Comparison of ENCODE assay signal across 11 mouse cellular contexts in the genomic region with DNA sequence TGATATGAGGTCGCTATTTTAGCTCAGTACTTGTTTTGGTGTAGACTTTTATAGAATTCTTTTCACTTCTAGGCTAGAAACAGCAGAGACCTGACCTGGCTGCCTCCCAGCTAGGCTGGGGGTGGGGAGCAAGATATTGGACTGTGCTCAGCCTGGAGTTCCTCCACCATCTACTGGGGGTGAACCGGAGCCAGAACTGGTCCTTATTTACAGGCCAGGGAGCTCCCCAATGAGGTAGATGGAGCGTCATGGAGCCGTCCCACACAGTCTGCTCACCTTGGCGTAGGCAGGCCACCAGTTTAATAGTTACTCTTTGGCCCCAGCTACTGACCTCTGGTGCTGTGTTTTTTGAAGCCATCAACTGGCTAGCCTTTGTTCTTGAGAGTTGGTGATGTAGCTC. TPM values are rescaled to one million over a fixed set of nuclear protein-coding genes. Genes with fewer than 3 reads are reported as not detected.
DNase-seq lines count a peak whose midpoint lies in the region; ATAC-seq and TF ChIP-seq lines count a peak whose summit lies in the region.
"Had no signal": no experiment of that assay in that cellular context is flagged by ENCODE, and none has a peak within 500 bp of the region (broad histone marks: within the 10 kb centered on the region; RNA-seq: fewer than 3 reads in every experiment).

No protein-coding gene starts in this region.

- no peak overlapping the region for H3K4me3 ChIP-seq in layer of hippocampus, adult 2 months
- H3K4me3 ChIP-seq in liver, embryonic 13.5 days (replicated peaks) = no peak overlapping the region
- H3K4me3 ChIP-seq in forebrain, embryonic 16.5 days (replicated peaks; ENCODE audit: low read length) = no peak overlapping the region
- H3K4me3 ChIP-seq: embryonic facial prominence, embryonic 10.5 days; limb, embryonic 15.5 days had no signal

- H3K27me3 ChIP-seq in liver, embryonic 13.5 days = no peaks in the 10 kb centered on the region
- H3K27me3 ChIP-seq in forebrain, embryonic 16.5 days (replicated peaks; ENCODE audit: control insufficient read depth, insufficient read depth, low read length) = no peaks in the 10 kb centered on the region
- H3K27me3 ChIP-seq: limb, embryonic 15.5 days had no signal

- no peak for TF ChIP-seq CTCF in layer of hippocampus, adult 2 months (conservative IDR thresholded peaks at IDR 0.05)

- DNase-seq in layer of hippocampus, adult 2 months (ENCODE audit: low spot score in 2 of 2) = peak; percentile 26 to 32
- DNase-seq in layer of hippocampus, adult 18-20 months (ENCODE audit: low spot score in 2 of 2) = no peak
- DNase-seq in cerebellum, postnatal 36 days = peak; percentile 35 to 43
- DNase-seq in heart, postnatal 36 days = peak; percentile 40 to 57
- no peak for DNase-seq in liver, embryonic 13.5 days
- no peak for DNase-seq in neural tube, embryonic 10.5 days (ENCODE audit: extremely low spot score, low spot score)
- DNase-seq: thymus, adult 18-20 months had no signal

- no peaks in the 10 kb centered on the region for H3K9me3 ChIP-seq in liver, embryonic 13.5 days (replicated peaks)
- no peaks in the 10 kb centered on the region for H3K9me3 ChIP-seq in forebrain, embryonic 16.5 days (ENCODE audit: control insufficient read depth, low read length)
- H3K9me3 ChIP-seq: embryonic facial prominence, embryonic 10.5 days; limb, embryonic 15.5 days had no signal

- intact Hi-C loops in heart, postnatal 36 days (cut with DNase I) = no loop called here

- H3K27ac ChIP-seq in layer of hippocampus, adult 2 months = peak overlapping the region; percentile 66
- peak overlapping the region; percentile 34 for H3K27ac ChIP-seq in liver, embryonic 13.5 days
- no peak overlapping the region for H3K27ac ChIP-seq in forebrain, embryonic 16.5 days (ENCODE audit: low read length)
- H3K27ac ChIP-seq: embryonic facial prominence, embryonic 10.5 days; limb, embryonic 15.5 days had no signal

- ATAC-seq in liver, embryonic 13.5 days (ENCODE audit: low read depth) = no peak; the same call in 1 of the 2 replicates
- no peak for ATAC-seq in forebrain, embryonic 16.5 days
- ATAC-seq: midbrain, embryonic 16.5 days had no signal

- 75% methylated on average over 5 of the region's 5 CpGs for WGBS in liver, embryonic 13.5 days (ENCODE audit: insufficient replicate concordance)
- 88% methylated on average over 5 of the region's 5 CpGs for WGBS in forebrain, embryonic 16.5 days

- H3K4me2 ChIP-seq in liver, embryonic 13.5 days = no peak overlapping the region
- no peak overlapping the region for H3K4me2 ChIP-seq in forebrain, embryonic 16.5 days (ENCODE audit: low read length)
- H3K4me2 ChIP-seq: limb, embryonic 15.5 days had no signal

- H3K36me3 ChIP-seq in liver, embryonic 13.5 days = no peaks in the 10 kb centered on the region
- H3K36me3 ChIP-seq in forebrain, embryonic 16.5 days (ENCODE audit: control insufficient read depth, insufficient read depth) = no peaks in the 10 kb centered on the region
- H3K36me3 ChIP-seq: embryonic facial prominence, embryonic 10.5 days; limb, embryonic 15.5 days had no signal

- H3K9ac ChIP-seq in liver, embryonic 13.5 days = no peak overlapping the region
- no peak overlapping the region for H3K9ac ChIP-seq in forebrain, embryonic 16.5 days (replicated peaks; ENCODE audit: low read depth, low read length)
- H3K9ac ChIP-seq: limb, embryonic 15.5 days had no signal

- peaks cover 55% of the 10 kb centered on the region for H3K4me1 ChIP-seq in liver, embryonic 13.5 days (replicated peaks)
- peaks cover 8% of the 10 kb centered on the region for H3K4me1 ChIP-seq in forebrain, embryonic 16.5 days (replicated peaks; ENCODE audit: control insufficient read depth, insufficient read depth, low read length)

RNA-seq across cellular contexts. Expression of a gene that starts 32.9 kb away (rescaled TPM):
- total RNA-seq in layer of hippocampus, adult 2 months (2021) = 10 to 100 TPM; 10.6 to 12.3 TPM
- 1 to 10 TPM; 9.8 to 9.9 TPM for total RNA-seq in layer of hippocampus, adult 18-20 months (2021)
- total RNA-seq in heart, postnatal 36 days (2021) = 1 to 10 TPM; 5.6 to 6.2 TPM
- polyA plus RNA-seq in liver, embryonic 13.5 days (2015; fragmentation: Nextera tagmentation; extraction: Ambion mirVana) = 2.4 and 3.0 TPM in 2 replicates
- polyA plus RNA-seq in forebrain, embryonic 16.5 days (2015; fragmentation: Nextera tagmentation; extraction: Ambion mirVana) = 1.6 and 1.8 TPM in 2 replicates

RNA-seq across cellular contexts. Expression of a gene that starts 33.1 kb away (rescaled TPM):
- 10 to 100 TPM; 58.6 to 69.4 TPM for total RNA-seq in layer of hippocampus, adult 2 months (2021)
- total RNA-seq in layer of hippocampus, adult 18-20 months (2021) = 10 to 100 TPM; 58.2 to 62.3 TPM
- total RNA-seq in heart, postnatal 36 days (2021) = 10 to 100 TPM; 42.8 to 43.2 TPM
- 11.3 and 16.2 TPM in 2 replicates for polyA plus RNA-seq in liver, embryonic 13.5 days (2015; fragmentation: Nextera tagmentation; extraction: Ambion mirVana)
- polyA plus RNA-seq in forebrain, embryonic 16.5 days (2015; fragmentation: Nextera tagmentation; extraction: Ambion mirVana) = 67.1 and 71.4 TPM in 2 replicates

Comparison
In these comparisons a context has a peak if more than half of its experiments do, and no peak if none do; other contexts are left out.
1. DNase-seq: peak in layer of hippocampus, adult 2 months (2 of 2), cerebellum, postnatal 36 days (2 of 2) and heart, postnatal 36 days (2 of 2); none in layer of hippocampus, adult 18-20 months (0 of 2), liver, embryonic 13.5 days (single experiment) and neural tube, embryonic 10.5 days (single experiment).